Mouse (Mus musculus) midbrain, embryonic 12.5 days (tissue): Measurements from ENCODE around the gene H2al1i. TPM values are rescaled to one million over a fixed set of nuclear protein-coding genes. Genes with fewer than 3 reads are reported as not detected.
"Not testable (repeated sequence)": the region's sequence is repeated elsewhere in the genome, so short reads cannot be mapped to it uniquely, and the experiment has no call there.

Experiments
- ATAC-seq: fragments of 200-750 bp; cut with Nextera tagmentation; 2 replicates; pipeline ENCODE4 v1.8.0; 2017; ENCODE audit warnings: low read depth, moderate TSS enrichment, moderate library complexity; ENCODE audit not compliant: low FRiP score
- H3K27ac ChIP-seq: fragments of 300-500 bp; sonication (generic); replicated peaks from 2 replicates; pipeline ENCODE4 v1.5.1; 2016; ENCODE audit warnings: mild to moderate bottlenecking
- H3K27me3 ChIP-seq: fragments of 300-500 bp; sonication (generic); 2 replicates; pipeline ENCODE4 v1.6.1; 2016; ENCODE audit warnings: mild to moderate bottlenecking
- H3K36me3 ChIP-seq: fragments of 300-500 bp; sonication (generic); 2 replicates; pipeline ENCODE4 v1.6.1; 2016
- H3K4me1 ChIP-seq: fragments of 300-500 bp; sonication (generic); 2 replicates; pipeline ENCODE4 v1.6.1; 2016
- H3K4me2 ChIP-seq: fragments of 300-500 bp; sonication (generic); replicated peaks from 2 replicates; pipeline ENCODE4 v1.6.1; 2016; ENCODE audit warnings: mild to moderate bottlenecking, moderate library complexity
- H3K4me3 ChIP-seq: fragments of 300-500 bp; sonication (generic); 2 replicates; pipeline ENCODE4 v1.5.1; 2016; ENCODE audit warnings: mild to moderate bottlenecking
- H3K9ac ChIP-seq: fragments of 300-500 bp; sonication (generic); replicated peaks from 2 replicates; pipeline ENCODE4 v1.6.1; 2016; ENCODE audit warnings: mild to moderate bottlenecking, moderate library complexity
- H3K9me3 ChIP-seq: fragments of 300-500 bp; sonication (generic); 2 replicates; pipeline ENCODE4 v1.6.1; 2016; ENCODE audit warnings: mild to moderate bottlenecking
- WGBS: fragments of 180-500 bp; shearing (Covaris S2); methylation state at CpG from one replicate; pipeline ENCODE4 v1.1.7; 2016; 5-methylcytosine and 5-hydroxymethylcytosine counted together
- polyA plus RNA-seq: library from polyadenylated mRNA; unstranded; fragments of >200 nt; fragmentation: Nextera tagmentation; extraction: Ambion mirVana; gene quantifications from 2 replicates; pipeline ENCODE4 v1.2.1, GENCODE M21; 2016

H2al1i gene
- polyA plus RNA-seq, 1 experiment from 2014 or later: not detected

GRCm38 (mm10) chrX:11327522-11327921 is 3.1 kb downstream of the H2al1i start, which contains the start of gene H2al1j:
H2al1j (plus strand) TSS chrX:11327822.
- H3K9ac ChIP-seq, H3K4me3 ChIP-seq, H3K4me1 ChIP-seq, H3K27ac ChIP-seq, ATAC-seq, H3K36me3 ChIP-seq, H3K9me3 ChIP-seq, H3K27me3 ChIP-seq, H3K4me2 ChIP-seq: not testable (repeated sequence)
- WGBS: 95% methylated on average over 2 of the region's 2 CpGs

- no peaks in the 10 kb centered on the region for H3K36me3 ChIP-seq
- H3K4me2 ChIP-seq: no peak overlapping the region
- no peak overlapping the region for H3K9ac ChIP-seq
- H3K4me3 ChIP-seq: no peak overlapping the region
- WGBS: 78% methylated on average over 9 of the region's 9 CpGs
- no peak overlapping the region for H3K27ac ChIP-seq
- ATAC-seq: no peak
- H3K4me1 ChIP-seq: no peaks in the 10 kb centered on the region
- peaks cover 3% of the 10 kb centered on the region; the same call in 1 of the 2 replicates for H3K27me3 ChIP-seq
- no peaks in the 10 kb centered on the region for H3K9me3 ChIP-seq
Measured at GRCm38 (mm10) chrX:11345762-11346161, 21.3 kb downstream of the H2al1i start.

- H3K9me3 ChIP-seq: no peaks in the 10 kb centered on the region
- H3K4me2 ChIP-seq: no peak overlapping the region
- no peak for ATAC-seq
- no peaks in the 10 kb centered on the region for H3K36me3 ChIP-seq
- H3K4me1 ChIP-seq: no peaks in the 10 kb centered on the region
- peaks cover 3% of the 10 kb centered on the region; the same call in 1 of the 2 replicates for H3K27me3 ChIP-seq
- H3K9ac ChIP-seq: no peak overlapping the region
- H3K4me3 ChIP-seq: no peak overlapping the region
- no peak overlapping the region for H3K27ac ChIP-seq
- 93% methylated on average over 3 of the region's 3 CpGs for WGBS
Measured at GRCm38 (mm10) chrX:11346756-11347155, 22.3 kb downstream of the H2al1i start.

GRCm38 (mm10) chrX:11360823-11361222 is 36.4 kb downstream of the H2al1i start:
- Histone ChIP-seq H3K27me3 (peaks cover 14% of the 10 kb centered on the region), H3K4me3 (no peak overlapping the region), H3K36me3 (no peaks in the 10 kb centered on the region), H3K9ac (no peak overlapping the region), H3K4me2 (no peak overlapping the region), H3K9me3 (no peaks in the 10 kb centered on the region), H3K4me1 (no peaks in the 10 kb centered on the region), H3K27ac (no peak overlapping the region)
- ATAC-seq: no peak
- WGBS: 91% methylated on average over 6 of the region's 6 CpGs

DNA sequence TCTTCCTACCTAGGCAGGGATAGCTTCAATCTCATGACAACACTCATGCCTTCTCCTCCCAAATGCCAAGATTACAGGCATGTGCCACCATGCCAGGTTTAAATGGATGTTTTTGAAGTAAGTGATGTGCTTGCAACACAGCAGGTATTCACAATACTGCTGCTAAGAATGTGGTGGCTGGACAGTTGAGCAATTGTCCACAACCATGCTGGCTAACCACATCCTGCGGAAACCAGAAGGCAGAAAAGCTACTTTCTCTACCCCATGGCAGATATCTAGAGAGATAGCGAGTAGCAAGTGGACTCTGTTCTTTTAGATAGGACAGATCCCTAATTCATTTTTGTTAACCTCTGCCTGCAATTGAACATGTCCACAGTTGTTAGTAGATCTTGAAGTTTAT is 36.8 kb downstream of the H2al1i start:
- Histone ChIP-seq H3K4me3 (no peak overlapping the region), H3K27ac (no peak overlapping the region), H3K27me3 (peaks cover 14% of the 10 kb centered on the region), H3K9me3 (no peaks in the 10 kb centered on the region), H3K9ac (no peak overlapping the region), H3K36me3 (no peaks in the 10 kb centered on the region), H3K4me2 (no peak overlapping the region), H3K4me1 (no peaks in the 10 kb centered on the region)
- WGBS: 94% methylated on average over 2 of the region's 2 CpGs
- ATAC-seq: no peak

DNA sequence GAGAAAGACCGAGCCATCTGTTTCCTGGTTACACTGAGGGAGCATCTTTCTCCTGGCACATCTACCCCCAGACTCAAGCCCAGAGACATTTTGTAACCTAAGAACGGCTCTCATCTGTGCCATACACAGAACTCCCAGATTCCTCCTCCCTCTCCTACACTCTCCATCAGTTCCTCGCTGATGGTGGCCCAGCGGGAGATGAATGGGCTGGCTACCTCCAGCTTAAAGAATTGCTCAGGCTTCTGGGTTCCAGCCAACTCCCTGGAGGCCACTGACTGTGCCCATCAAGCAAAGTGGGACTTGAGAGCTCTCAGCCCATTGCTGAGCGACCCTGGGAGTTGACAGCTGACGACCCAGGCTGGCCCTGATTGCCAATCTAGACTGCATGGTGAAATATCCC is 39.4 kb downstream of the H2al1i start:
- Histone ChIP-seq H3K27ac (no peak overlapping the region), H3K36me3 (no peaks in the 10 kb centered on the region), H3K9me3 (no peaks in the 10 kb centered on the region), H3K4me2 (no peak overlapping the region), H3K9ac (no peak overlapping the region), H3K4me1 (no peaks in the 10 kb centered on the region), H3K27me3 (peaks cover 14% of the 10 kb centered on the region), H3K4me3 (no peak overlapping the region)
- WGBS: 62% methylated on average over 6 of the region's 6 CpGs
- no peak for ATAC-seq

- ATAC-seq: no peak
- Histone ChIP-seq H3K9ac (no peak overlapping the region), H3K27ac (no peak overlapping the region), H3K27me3 (peaks cover 11% of the 10 kb centered on the region), H3K4me2 (no peak overlapping the region), H3K9me3 (no peaks in the 10 kb centered on the region), H3K4me3 (no peak overlapping the region), H3K36me3 (no peaks in the 10 kb centered on the region), H3K4me1 (no peaks in the 10 kb centered on the region)
- WGBS: 58% methylated on average over 12 of the region's 12 CpGs
Measured at GRCm38 (mm10) chrX:11365151-11365550, 40.7 kb downstream of the H2al1i start.

Other genes with a start within 250 kb of the H2al1i start
- not detected in 2 replicates for gene H2al1a, start 25.4 kb upstream of the H2al1i start, polyA plus RNA-seq
- not detected in 2 replicates for gene H2al1b, start 22.2 kb upstream of the H2al1i start, polyA plus RNA-seq
- not detected in 2 replicates for gene H2al1c, start 19.0 kb upstream of the H2al1i start, polyA plus RNA-seq
- gene H2al1d, start 15.8 kb upstream of the H2al1i start, polyA plus RNA-seq: not detected in 2 replicates
- gene H2al1e, start 12.7 kb upstream of the H2al1i start, polyA plus RNA-seq: not detected in 2 replicates
- gene H2al1f, start 9.5 kb upstream of the H2al1i start, polyA plus RNA-seq: not detected in 2 replicates
- not detected in 2 replicates for gene H2al1g, start 6.4 kb upstream of the H2al1i start, polyA plus RNA-seq
- not detected in 2 replicates for gene H2al1h, start 3.2 kb upstream of the H2al1i start, polyA plus RNA-seq
- gene H2al1j, start 3.2 kb downstream of the H2al1i start, polyA plus RNA-seq: not detected in 2 replicates